Mouse (Mus musculus): ENCODE measurements around the gene Rassf6.

The Rassf6 gene

DNA sequence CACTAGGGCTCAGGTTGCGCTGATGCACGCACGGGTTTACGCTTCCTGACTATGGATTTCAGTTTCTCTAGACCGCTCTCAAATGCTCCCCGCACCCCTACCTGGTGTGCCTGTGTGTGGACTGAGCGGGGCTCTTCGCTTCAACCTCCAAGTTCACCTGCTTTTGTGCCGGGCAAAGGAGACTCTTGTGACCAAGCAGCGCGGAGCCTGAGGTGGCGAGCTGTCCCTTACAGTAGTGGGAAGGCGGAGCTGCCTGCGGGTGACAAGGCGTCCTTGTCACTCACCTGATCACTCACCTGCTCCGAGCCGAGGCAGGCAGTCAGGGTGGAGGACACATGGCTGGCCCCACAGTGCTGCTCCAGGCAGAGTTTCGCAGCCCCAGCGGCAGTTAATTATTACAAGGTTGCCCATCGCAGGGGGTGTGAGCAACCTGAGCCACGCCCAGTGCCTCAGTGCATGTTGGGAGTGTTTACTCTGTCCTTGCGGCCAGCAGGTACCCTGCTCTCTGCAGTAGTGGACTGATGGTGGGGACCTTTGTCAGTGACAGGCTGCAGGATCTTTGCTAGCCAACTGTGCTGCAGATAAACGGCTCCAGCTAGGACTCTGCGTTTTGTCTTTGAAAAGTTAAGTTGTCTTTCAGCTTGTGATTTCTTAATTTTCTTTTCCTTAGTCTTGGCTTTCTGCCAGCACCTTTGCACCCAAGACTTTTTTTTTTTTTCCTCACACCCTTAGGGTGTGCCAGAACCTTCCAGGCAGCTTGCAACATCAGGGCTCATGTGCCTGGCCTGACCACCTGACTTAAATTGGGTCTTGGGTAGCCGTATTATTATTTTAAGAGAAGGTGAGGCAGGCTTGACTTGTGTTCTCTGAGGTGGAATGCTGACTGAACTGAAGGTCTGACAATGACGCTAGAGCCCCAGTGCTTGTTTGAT lies at the start of gene Rassf6:
TSS of gene Rassf6 (minus strand) at position 372 of the 932 bp plus-strand sequence.
- DNase-seq (ENCODE audit: low read depth, low spot score), result no peak

GRCm38 (mm10) chr5:90689426-90690128 lies 49.1 kb upstream of the Rassf6 start:
- no peak for DNase-seq (ENCODE audit: low read depth, low spot score)

- DNase-seq (ENCODE audit: low read depth, low spot score), result no peak
Observed at GRCm38 (mm10) chr5:90687913-90688312, 47.5 kb upstream of the Rassf6 start.

DNA sequence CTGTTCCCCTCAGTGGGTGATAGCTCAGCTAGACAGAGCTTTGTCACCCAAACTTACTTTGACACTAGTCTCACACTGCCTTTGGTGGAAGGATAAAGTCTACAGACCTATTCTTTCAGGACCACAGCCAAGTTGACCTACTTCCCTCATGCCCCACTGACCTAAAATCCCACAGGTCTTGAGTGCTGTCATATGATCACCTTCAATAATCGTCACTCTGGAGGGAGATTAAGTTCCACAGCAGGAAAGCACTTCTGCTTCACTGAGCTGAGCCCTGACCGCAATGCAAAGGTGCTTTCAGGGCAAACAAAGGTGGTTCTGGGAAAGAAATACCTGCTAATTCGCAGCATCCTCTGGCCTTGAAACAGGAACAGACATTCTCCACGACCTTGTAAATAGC lies 44.5 kb upstream of the Rassf6 start:
- no peak for DNase-seq (ENCODE audit: low read depth, low spot score)

DNA sequence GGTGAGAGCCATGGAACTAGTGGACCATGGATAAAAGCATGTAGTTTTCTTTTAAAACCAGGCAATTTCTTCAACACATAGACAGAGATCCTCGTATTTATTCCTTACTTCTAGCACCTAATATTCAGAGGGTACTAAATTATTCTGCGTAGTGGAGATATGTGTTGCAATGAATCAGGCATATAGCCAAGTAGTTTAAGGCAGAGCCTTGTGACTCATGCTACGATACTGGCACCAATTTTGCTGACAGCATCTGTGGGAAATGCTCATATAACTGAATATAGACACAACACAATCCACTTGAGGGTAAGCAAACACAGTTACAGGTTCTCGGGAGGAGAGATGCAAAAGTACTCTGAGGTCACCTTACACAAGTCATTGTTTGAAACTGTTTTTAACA lies 41.4 kb upstream of the Rassf6 start:
- DNase-seq (ENCODE audit: low read depth, low spot score), result no peak

DNA sequence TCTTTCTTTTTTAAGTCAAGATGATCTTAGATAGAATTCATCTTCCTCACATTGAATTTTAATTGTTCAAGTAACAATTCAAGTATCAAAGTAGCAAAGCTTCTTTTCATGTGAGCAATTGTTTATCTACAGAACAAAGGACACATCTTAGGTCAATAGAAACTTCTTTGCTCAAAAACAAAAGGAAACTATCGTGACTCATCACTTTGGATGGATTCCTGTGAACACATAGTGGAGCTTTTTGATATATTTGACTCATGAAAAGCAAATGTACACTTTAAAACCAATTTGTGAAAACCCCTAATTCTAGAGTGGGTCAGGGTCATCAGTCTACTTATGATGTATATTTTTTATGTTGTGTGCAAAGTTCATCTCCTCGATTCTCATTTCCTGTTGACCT lies 37.1 kb upstream of the Rassf6 start:
- DNase-seq (ENCODE audit: low read depth, low spot score), result no peak

DNA sequence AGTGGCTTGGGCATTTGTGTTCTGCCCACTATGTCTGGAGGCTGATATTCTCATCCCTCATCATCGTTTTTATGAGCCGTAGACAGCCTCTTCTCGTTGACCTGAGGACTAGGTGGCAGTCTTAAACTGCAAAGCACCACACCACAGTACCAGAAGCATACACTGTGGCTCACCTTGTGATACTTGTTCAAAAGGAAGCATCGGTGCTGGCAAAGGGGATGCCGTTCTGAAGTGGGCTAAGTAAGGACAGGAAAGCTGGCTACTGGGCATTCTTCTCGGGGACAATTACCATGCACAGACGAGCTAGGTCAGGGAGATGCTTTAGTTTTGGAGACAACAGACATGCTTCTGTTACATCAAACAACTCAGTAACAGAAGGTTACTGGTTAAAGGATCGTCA lies 21.4 kb upstream of the Rassf6 start:
- DNase-seq (ENCODE audit: low read depth, low spot score), result no peak

- peak; percentile 39 for DNase-seq (ENCODE audit: low read depth, low spot score)
Observed at GRCm38 (mm10) chr5:90661436-90661835, 21.0 kb upstream of the Rassf6 start.

DNA sequence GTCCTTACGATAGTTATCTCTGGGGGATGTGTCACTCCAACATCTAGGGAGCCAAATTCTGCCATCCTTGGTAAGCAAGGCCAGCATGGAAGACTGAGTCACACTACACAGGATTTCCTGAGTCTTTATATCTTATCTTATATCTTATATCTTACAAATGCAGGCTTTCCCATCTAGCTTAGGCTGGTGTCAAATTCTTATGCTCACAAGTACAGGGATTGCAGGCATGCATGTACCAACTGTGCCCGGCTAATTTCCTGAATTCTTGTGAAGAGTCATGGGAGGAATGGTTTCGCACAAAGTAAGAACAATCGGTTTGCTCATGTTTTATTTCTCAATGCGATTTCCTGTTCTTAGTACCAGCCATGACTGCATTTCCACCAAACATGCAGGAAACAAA lies 20.0 kb upstream of the Rassf6 start:
- no peak for DNase-seq (ENCODE audit: low read depth, low spot score)

DNA sequence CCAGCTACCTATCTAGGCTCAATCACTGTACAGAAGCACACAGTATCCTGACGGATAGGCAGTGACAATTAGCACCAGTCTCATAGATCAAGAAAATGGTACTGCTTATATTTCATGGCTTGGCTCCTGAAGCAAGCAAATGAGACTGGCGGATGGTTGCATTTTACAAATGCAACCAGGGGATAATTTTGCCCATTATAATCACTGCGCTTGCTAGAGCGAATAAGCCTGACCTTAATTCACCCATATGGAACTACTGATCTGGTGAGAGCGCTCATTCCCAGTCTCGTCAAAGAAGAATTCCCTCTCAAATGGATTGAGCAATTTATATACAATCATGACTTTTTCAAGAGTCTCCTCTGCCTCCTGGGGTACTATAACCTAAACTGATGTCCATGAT lies 16.2 kb upstream of the Rassf6 start:
- no peak for DNase-seq (ENCODE audit: low read depth, low spot score)

DNA sequence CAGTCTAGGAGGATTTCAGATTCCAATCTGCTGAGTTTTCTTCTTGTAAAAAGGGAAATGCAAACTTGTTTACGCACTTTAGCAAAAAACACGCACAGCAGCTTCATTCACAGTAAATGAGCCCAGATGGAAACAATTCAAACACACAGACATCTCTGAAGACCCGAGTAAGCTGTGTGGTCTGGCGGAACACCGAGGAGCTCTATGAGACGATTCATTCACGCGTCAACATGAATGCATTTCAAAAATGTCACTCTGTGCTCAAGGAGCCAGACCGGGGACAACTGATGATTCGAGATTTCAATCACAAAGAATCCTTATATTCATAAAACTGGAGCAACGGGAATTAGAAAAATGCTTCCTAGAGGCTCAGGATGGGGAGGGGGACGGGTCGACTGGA lies 15.4 kb upstream of the Rassf6 start:
- no peak for DNase-seq (ENCODE audit: low read depth, low spot score)

DNA sequence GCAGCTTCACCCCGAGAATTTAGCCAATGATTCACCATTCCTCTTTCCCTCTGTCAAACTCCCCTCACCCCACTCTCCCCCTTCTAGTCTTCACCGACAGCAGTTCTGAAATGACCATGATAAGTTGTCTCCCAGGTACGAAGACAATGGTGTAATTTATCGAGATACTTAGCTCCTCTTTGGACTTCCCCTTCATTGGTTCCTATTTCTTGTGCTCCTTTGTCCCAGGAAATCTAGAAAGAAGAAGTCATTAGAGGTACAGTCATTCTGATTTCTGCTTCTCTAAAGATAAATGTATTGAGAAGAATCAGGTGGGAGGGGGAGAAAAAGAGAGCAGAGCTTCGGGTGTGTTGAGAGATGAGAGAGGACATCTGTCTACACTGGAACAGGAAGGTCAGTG lies 14.3 kb upstream of the Rassf6 start:
- DNase-seq (ENCODE audit: low read depth, low spot score), result no peak

DNA sequence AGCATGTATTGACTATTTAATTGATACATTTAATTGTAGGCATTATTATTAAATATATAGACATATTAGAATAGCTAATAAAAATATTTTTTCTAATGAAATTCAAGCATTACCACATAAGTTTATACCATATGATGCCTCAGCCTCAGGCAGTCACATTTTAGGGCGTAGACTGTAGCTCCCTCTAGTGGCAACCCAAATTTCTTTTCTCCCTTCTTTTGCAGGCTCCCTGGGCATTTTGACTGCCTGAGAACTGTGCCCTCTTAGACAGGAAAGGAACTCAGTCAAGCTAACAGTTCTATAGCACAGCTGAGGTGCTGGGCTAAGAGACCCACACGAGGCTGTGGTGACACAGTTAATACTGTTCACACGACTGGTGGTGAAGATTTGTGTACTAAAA lies 12.3 kb upstream of the Rassf6 start:
- peak; percentile 45 for DNase-seq (ENCODE audit: low read depth, low spot score)

- no peak for DNase-seq (ENCODE audit: low read depth, low spot score)
Observed at GRCm38 (mm10) chr5:90650466-90651150, 10.2 kb upstream of the Rassf6 start.

DNA sequence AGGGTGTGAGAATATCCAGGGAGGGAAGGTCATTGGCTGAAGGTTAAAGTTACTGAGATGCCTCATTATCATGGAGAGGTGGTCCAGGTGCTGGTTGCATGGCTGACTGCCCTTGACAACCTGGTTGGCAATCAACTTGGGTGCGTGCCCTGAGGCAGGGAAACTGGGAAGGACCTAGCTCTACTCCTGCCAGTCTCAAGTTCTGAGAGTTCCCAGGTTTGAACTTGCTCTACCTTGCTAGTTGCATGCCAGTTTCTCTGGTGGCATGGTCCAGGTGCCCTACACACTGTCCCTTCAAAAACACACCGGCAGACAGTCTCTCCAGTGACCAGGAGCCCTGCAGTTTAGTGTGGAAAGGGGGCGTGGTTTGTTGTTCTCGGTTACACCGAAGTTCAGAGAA lies 7.0 kb upstream of the Rassf6 start:
- DNase-seq (ENCODE audit: low read depth, low spot score), result no peak

- DNase-seq (ENCODE audit: low read depth, low spot score), result no peak
Observed at GRCm38 (mm10) chr5:90646398-90646797, 5.9 kb upstream of the Rassf6 start.

DNA sequence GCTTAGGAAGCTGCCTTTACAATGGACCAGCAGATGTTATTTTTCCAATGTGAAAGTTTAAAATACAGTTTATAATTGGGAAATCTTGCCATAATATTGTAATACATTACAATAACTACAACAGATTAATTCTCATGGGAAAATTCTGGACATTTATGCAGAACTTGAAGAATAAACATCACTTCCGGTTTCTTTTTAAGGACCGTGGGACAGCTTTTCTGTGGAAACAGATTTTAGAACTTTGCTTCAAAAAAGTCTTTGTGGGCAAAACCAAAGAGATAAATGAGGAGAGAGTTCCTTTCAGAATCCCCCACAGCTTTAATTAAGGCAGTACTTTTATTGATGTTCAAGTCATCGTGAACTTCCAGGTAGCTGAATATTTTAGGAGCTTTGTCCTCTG lies 5.1 kb upstream of the Rassf6 start:
- DNase-seq (ENCODE audit: low read depth, low spot score), result no peak

DNA sequence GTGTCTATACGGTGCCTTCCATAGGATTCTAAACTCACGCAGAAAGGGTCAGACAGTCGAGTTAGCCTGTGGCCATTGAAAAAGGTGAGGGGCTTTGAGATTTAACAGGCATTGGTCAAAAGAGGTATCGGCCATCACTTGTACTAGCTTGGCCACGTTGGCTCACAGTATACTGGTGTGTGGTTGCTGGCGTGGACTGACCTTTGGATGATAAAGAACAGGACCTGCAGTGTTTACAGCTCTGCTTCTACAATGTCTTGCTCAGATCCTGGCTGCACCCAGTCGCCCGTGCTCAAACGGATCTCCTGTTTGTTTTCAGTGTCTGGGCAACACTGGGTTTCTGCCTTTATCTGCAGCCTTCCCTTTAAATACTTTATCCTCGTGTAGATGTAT lies 757 bp upstream of the Rassf6 start:
- DNase-seq (ENCODE audit: low read depth, low spot score), result no peak

DNA sequence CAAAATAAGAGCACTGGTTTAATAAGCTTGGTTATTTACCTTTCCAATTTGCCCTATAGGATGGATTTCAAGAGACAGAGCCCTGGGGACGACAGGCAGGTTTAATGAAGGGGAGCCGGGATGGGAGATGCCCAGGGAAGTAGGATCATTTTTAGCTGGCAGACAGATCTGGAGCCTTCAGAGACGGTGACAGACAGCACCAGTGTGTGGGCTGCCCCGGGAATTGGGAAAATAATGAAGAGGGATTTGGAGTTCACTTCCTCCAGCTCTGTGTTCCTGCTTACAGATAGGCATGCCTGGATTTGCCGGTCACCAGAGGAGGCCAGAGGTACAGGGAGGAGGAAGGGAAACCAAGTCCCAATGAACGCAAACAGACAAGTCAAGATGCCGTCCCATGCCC lies 5.6 kb downstream of the Rassf6 start:
- DNase-seq (ENCODE audit: low read depth, low spot score), result no peak

DNA sequence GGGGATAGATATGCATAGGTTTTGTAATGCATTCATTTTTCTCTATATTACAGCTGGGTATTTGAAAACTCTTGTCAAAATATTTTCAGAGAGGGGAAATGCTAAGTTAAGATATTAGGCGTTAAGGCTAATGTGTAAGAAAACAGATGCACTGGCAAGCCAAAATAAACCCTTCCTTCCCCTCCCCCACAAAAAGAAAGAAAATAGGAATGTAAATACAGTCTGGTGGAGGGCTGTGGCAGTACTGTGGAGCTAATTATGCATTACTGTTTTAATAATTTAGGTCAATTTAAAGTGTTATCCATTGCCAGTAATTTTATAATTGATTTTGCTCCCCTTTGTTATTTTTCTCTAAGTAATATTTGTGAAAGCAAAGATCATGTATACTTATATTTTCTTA lies 11.9 kb downstream of the Rassf6 start:
- DNase-seq (ENCODE audit: low read depth, low spot score), result no peak

DNA sequence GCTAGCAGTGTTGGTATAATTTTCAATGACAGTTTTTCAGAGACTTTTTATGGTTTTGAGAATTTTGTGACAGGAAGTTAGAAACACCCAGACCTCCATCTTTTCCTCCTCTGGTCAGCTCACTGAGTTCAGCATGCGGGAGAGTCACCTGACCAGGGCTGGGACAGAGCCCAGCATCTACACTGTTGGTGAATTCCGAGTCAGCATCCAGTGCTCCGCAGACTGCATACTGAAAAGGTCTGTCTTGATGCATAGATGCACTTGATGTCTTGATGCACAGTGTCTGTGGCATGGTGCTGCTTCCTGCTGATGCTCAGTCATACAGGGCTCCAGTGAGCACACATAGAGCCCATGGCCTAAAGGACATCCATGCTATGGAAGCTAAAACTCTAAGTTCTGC lies 12.4 kb downstream of the Rassf6 start:
- DNase-seq (ENCODE audit: low read depth, low spot score), result no peak

- DNase-seq (ENCODE audit: low read depth, low spot score), result no peak
Observed at GRCm38 (mm10) chr5:90627423-90627822, 13.0 kb downstream of the Rassf6 start.
